Mouse (Mus musculus): ENCODE results near the gene Dus3l. TPM values are rescaled to one million over a fixed set of nuclear protein-coding genes. Genes with fewer than 3 reads are reported as not detected.

Gene Dus3l
- polyA plus RNA-seq (2015; fragmentation: Nextera tagmentation; extraction: Ambion mirVana): 28.3 and 37.6 TPM in 2 replicates

DNA sequence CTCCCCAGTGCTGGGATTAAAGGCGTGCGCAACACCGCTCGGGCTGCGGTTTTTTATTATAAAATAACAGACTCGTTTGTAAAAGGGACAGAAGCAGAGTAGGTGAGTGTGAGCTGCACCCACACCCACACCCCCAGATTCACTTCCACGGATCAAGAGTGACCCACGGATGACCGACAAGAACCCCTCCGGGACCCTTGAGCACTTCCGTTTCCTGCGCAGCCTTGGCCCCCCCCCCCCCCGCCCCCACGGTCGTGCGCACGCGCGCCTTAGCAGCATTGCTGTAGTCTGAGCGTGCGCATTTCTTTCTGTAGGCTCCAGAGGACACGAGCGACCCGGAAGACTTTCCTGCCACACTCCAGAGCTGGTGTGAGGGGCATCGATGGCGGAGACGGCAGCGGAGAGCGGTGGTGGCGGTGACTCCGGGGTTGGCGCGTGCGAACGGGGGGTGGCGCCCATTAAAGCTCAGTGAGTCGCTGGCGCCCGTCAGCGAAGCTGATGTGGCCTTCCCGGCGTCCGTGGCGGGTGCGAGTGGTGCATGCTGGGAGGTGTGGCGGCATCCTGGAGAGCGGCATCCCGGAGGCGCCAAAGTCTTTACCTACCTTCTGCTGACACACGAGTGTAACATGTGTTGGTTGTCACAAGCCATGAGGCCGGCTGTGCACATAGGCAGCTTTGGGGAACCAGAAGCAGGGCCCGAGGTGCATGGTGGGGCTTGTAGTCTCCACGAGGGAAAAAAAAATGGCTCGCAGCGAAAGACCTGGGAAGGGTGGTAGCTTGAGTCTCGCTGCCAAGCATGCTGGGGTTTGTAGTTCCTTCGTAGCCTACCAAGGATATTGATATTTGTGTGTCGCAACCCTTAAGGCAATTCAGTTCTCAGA lies at the start of gene Dus3l:
Gene Dus3l (plus strand): TSS at position 284 of the 881 bp plus-strand sequence.
- H3K27me3 ChIP-seq: no peaks in the 10 kb centered on the region
- ATAC-seq (replicated peaks; ENCODE audit: insufficient number of reproducible peaks, insufficient read depth, low FRiP score, low read depth): peak; percentile 76
- H3K4me2 ChIP-seq: peak within 1 kb of the TSS; percentile 75
- H3K36me3 ChIP-seq: peaks cover 31% of the 10 kb centered on the region
- WGBS: 2% methylated on average over 57 of the region's 58 CpGs
- peaks cover 37% of the 10 kb centered on the region for H3K4me1 ChIP-seq (replicated peaks)
- H3K27ac ChIP-seq: peak within 1 kb of the TSS; percentile 99
- no peaks in the 10 kb centered on the region for H3K9me3 ChIP-seq (replicated peaks)
- peak within 1 kb of the TSS; percentile 84 for H3K4me3 ChIP-seq
- H3K9ac ChIP-seq: peak within 1 kb of the TSS; percentile 82

DNA sequence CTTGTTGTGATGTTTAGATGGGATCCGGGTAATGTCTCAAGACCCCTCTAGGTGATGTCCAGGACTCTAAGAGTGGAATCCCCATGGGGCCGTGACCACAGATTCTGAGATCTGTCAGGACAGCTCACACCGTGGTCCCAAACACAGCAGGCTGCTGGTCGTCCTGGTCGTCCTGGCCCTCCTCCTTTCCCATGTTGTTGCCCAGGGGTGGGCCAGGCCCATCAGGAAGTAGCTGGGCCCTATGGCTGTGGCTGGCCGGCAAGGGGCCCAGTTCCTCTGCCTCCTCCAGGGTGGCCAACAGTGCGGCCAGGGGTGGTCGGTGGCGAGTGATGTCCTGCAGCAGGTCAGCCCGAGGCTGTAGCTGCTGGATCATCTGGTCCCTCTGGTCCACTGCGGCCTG lies 49.2 kb upstream of the Dus3l start:
- Histone ChIP-seq H3K9me3 (replicated peaks) (no peaks in the 10 kb centered on the region), H3K4me2 (peak overlapping the region; percentile 88; the same call in 1 of the 2 replicates), H3K36me3 (peaks cover 19% of the 10 kb centered on the region), H3K9ac (0 out of 2 replicates have a peak overlapping the region, but pooled peaks have one; percentile 13), H3K27me3 (no peaks in the 10 kb centered on the region), H3K27ac (no peak overlapping the region), H3K4me1 (replicated peaks) (peaks cover 34% of the 10 kb centered on the region), H3K4me3 (peak overlapping the region; percentile 89; the same call in 1 of the 2 replicates)
- WGBS: 52% methylated on average over 11 of the region's 11 CpGs
- no peak for ATAC-seq (replicated peaks; ENCODE audit: insufficient number of reproducible peaks, insufficient read depth, low FRiP score, low read depth)

DNA sequence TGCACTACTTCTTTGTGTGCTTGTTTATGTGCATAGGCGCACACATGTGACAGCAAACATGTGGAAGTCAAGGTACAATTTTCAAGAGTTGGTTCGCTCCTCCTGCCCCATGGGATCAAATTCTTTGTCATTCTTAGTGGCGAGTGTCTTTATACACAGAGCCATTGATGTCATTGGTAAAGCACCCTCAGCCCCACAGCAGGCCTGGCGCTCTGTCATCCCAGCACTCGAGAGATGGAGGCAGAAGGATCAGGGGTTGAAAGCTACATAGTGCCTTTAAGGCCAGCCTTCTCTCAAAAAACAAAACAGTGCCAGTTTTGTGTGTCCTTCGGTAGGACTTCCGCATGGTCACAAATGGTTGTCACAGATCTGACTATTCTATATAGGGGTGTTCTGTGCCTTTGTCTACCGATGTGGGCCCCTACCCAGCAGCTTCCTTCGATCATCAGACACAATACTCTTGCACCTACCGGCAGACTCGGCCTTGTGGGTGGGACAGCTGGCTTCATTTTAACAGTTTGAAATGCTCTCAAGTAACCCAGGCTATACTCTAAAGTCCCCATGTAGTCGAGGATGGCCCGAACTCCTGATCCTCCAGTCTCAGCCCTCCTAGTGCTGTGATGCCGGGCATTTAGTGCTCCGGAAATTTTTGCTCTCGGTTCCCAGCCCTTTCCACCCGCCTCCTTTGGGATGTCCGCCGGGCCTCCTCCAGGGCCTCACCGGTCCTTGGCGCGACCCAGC lies 48.5 kb upstream of the Dus3l start:
- H3K9me3 ChIP-seq (replicated peaks): no peaks in the 10 kb centered on the region
- peak overlapping the region; percentile 84 for H3K9ac ChIP-seq
- peak overlapping the region; percentile 85 for H3K27ac ChIP-seq
- H3K27me3 ChIP-seq: no peaks in the 10 kb centered on the region
- peak overlapping the region; percentile 89 for H3K4me3 ChIP-seq
- WGBS: 25% methylated on average over 22 of the region's 22 CpGs
- peaks cover 14% of the 10 kb centered on the region for H3K36me3 ChIP-seq
- peak overlapping the region; percentile 88 for H3K4me2 ChIP-seq
- ATAC-seq (replicated peaks; ENCODE audit: insufficient number of reproducible peaks, insufficient read depth, low FRiP score, low read depth): no peak
- peaks cover 38% of the 10 kb centered on the region for H3K4me1 ChIP-seq (replicated peaks)

DNA sequence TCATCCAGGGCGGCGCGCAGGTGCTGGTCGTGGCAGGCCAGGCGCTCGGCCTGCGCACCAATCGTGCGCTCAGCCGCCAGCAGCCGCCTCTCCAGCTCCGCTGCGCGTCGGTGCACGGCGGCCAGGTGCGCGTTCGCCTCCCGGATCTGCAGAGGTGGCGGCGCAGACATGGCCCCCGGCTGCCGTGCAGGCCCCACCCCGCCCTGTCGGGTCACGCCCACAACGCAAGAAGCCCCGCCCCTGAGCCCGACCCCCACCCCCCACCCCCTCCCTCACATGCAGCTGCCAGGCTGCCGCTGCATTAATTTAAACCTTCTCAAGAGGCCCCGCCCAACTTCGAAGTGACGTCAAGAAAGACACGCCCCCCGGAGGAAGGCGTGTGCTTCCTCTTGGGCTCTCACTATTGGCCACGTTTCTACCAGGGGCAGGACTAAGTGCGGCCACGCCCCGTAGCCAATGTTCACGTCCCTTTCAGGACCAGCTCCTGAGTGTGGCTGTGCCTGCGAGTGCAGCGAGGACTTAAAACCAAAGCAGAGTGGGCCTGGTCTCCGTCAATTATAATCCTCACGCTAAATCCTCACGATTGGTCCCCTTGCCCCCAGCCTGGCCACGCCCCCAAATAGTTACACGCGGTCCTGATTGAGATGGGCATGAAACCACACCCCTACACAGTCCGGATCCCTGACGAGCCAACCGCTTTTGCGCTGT lies 47.7 kb upstream of the Dus3l start:
- no peaks in the 10 kb centered on the region for H3K27me3 ChIP-seq
- H3K9ac ChIP-seq: peak overlapping the region; percentile 94
- H3K27ac ChIP-seq: peak overlapping the region; percentile 86
- ATAC-seq (replicated peaks; ENCODE audit: insufficient number of reproducible peaks, insufficient read depth, low FRiP score, low read depth): peak; percentile 92
- no peaks in the 10 kb centered on the region for H3K9me3 ChIP-seq (replicated peaks)
- H3K4me3 ChIP-seq: peak overlapping the region; percentile 89
- WGBS: 0% methylated on average over 55 of the region's 55 CpGs
- peaks cover 14% of the 10 kb centered on the region for H3K36me3 ChIP-seq
- peak overlapping the region; percentile 88 for H3K4me2 ChIP-seq
- peaks cover 38% of the 10 kb centered on the region for H3K4me1 ChIP-seq (replicated peaks)

DNA sequence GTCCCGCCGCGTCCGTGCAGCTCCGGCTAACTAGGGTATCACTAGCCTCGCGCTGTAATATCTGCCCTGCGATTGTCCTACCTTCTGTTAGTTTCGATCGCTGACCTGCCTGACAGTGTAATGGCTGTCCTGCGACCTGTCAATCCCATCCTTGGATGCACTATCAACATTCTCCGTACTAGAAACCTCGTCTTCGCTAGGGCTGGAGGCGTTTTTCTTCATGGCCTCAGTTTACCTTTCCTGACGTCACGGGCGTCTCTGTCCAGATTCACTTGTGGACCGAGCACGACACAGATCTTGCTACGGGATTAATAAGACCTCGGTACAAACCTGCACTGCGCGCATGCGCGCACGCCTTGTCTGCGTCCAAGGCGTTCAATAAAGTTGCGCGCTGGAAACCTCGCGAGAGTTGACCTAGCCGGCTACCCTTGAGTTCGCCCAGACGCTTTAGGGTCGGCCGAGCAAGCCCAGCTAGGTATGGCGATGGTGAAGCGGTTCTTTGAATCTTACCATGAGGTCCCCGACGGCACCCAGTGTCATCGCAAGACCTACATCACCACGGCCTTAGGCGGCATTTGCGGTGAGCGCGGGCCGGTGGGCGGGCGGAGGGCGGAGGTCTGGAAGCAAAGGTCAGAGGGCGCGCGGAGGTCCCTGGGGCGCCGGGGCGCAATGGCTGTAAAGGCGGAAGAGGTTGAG lies 47.0 kb upstream of the Dus3l start, which contains the start of the genes Ndufa11 and Vmac:
Gene Ndufa11 (plus strand): TSS at position 405 of the 696 bp plus-strand sequence.
Gene Vmac (minus strand): TSS at position 660 of the 696 bp plus-strand sequence.
- Histone ChIP-seq H3K36me3 (peaks cover 15% of the 10 kb centered on the region), H3K27ac (peak within 1 kb of the TSS; percentile 86), H3K9ac (peak within 1 kb of the TSS; percentile 94), H3K4me2 (peak within 1 kb of the TSS; percentile 88), H3K9me3 (replicated peaks) (no peaks in the 10 kb centered on the region), H3K4me3 (peak within 1 kb of the TSS; percentile 89), H3K27me3 (no peaks in the 10 kb centered on the region), H3K4me1 (replicated peaks) (peaks cover 38% of the 10 kb centered on the region)
- WGBS: under 1% methylated on average over 59 of the region's 59 CpGs
- peak; percentile 74 for ATAC-seq (replicated peaks; ENCODE audit: insufficient number of reproducible peaks, insufficient read depth, low FRiP score, low read depth)

DNA sequence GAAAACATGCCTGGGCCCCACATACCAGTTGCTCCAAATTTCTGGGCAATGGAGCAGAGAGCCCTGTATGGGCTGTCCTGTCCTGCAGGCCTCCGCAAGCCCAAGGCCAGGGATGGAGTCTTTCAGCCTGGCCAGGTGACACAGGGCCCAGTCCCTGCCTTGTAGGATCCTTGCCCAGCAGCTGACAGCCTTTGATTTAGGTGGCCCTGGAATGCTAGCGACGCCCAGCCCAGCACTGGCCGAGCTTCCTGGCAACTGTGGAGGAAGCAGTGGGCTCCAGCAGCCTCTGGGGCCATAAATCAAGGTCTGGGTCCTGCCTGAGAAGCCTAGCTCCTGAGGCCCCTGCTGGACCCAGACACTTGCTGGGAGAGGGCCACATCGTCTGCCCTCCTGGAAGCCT lies 42.1 kb upstream of the Dus3l start:
- Histone ChIP-seq H3K27me3 (no peaks in the 10 kb centered on the region), H3K4me3 (no peak overlapping the region), H3K36me3 (peaks cover 33% of the 10 kb centered on the region), H3K9me3 (replicated peaks) (no peaks in the 10 kb centered on the region), H3K9ac (no peak overlapping the region), H3K4me2 (no peak overlapping the region), H3K27ac (peak overlapping the region; percentile 32; the same call in 1 of the 2 replicates), H3K4me1 (replicated peaks) (peaks cover 49% of the 10 kb centered on the region)
- no peak for ATAC-seq (replicated peaks; ENCODE audit: insufficient number of reproducible peaks, insufficient read depth, low FRiP score, low read depth)
- WGBS: 70% methylated on average over 5 of the region's 5 CpGs

DNA sequence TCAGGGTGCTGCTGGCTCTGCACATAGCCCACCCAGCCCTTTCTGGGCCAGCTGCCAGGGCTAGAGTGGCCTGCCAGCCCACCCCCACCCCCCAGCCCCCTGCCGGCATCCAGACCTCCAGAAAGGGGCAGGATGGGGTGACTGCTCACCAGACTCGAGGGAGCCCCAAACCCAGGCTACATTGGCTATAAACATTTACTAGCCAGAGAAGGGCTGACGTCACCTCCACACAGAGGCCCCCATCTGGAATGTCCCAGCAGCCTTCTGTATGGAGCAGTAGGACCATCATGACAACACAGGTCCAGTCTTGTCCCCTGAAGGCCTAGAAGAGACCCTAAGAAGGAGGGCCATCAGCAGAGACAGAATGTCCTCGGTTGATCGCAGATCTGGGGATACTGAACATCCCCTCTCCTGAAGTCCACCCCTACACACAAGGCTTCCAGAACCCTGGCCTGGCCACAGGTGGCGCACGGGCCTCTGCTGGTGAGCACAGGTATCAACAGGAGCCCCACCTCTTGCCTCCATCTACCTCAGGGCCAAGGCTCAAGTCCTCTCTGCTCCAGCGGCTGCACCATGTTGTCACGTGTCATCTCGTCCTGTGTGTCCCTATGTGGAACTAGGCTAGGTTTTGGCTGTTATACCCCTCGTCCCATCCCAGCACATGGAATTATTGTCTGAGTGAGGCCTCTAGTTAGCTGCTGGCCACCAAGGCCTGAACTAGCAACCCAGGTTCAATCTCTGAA lies 41.0 kb upstream of the Dus3l start:
- Histone ChIP-seq H3K27ac (0 out of 2 replicates have a peak overlapping the region, but pooled peaks have one; percentile 25), H3K36me3 (peaks cover 33% of the 10 kb centered on the region), H3K4me1 (replicated peaks) (peaks cover 57% of the 10 kb centered on the region), H3K27me3 (no peaks in the 10 kb centered on the region), H3K9ac (peak overlapping the region; percentile 29), H3K4me3 (no peak overlapping the region), H3K9me3 (replicated peaks) (no peaks in the 10 kb centered on the region), H3K4me2 (no peak overlapping the region)
- WGBS: 70% methylated on average over 11 of the region's 11 CpGs
- no peak for ATAC-seq (replicated peaks; ENCODE audit: insufficient number of reproducible peaks, insufficient read depth, low FRiP score, low read depth)

DNA sequence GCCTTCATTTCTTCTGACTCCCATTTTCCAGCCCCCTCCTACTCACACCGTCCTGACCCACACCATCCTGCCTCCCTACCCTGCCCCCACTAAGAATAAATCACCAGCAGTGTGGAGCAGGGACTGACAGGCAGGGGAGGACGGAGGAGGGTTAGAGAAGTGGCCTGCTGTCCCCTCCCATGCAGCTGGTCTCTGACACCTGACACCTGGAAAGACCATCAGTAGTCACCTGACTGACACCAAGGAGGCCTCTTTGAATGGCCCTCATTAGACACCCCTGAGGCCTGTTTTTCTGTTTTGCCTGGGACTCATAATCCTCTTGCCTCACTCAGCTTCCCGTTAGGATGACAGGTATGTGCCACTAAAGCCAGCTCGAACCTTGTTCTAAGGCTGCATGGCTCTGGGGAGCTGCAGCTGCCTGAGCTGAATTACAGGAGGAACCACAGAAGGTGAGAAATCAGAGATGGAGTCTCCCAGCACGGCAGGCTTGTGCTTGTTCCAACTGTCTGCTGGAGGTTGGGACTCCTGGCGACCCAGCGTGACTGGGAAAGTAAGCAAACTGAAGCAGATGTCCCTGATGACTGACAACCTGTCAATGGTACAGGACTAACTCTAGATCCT lies 37.4 kb upstream of the Dus3l start:
- peaks cover 50% of the 10 kb centered on the region for H3K4me1 ChIP-seq (replicated peaks)
- H3K9me3 ChIP-seq (replicated peaks): no peaks in the 10 kb centered on the region
- no peak overlapping the region for H3K4me3 ChIP-seq
- H3K36me3 ChIP-seq: peaks cover 20% of the 10 kb centered on the region
- WGBS: 19% methylated on average over 7 of the region's 7 CpGs
- H3K4me2 ChIP-seq: peak overlapping the region; percentile 40
- H3K27me3 ChIP-seq: peaks cover 6% of the 10 kb centered on the region; the same call in 1 of the 2 replicates
- peak overlapping the region; percentile 81 for H3K27ac ChIP-seq
- H3K9ac ChIP-seq: peak overlapping the region; percentile 38; the same call in 1 of the 2 replicates
- peak; percentile 12 for ATAC-seq (replicated peaks; ENCODE audit: insufficient number of reproducible peaks, insufficient read depth, low FRiP score, low read depth)

DNA sequence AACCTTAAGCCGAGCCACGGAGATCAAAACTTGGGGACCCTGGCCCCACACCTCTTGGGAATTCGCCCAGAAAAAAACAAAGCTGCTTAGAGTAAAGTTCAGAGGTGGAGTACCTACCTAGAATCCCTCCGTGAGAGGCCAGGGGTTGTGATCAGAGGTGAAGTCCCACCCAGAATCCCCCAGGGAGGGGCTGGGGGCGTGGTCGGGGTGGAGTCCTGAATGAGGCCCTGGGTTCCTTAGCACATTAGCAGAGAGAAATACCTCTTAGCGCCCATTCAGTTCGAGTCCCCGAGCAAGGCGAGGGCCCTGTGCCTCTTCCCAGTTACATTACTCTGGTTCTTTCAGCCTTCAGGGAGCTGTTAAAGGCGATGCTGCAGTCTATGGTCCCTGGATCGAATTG lies 36.9 kb upstream of the Dus3l start:
- Histone ChIP-seq H3K9ac (peak overlapping the region; percentile 38; the same call in 1 of the 2 replicates), H3K27me3 (peaks cover 6% of the 10 kb centered on the region; the same call in 1 of the 2 replicates), H3K4me2 (peak overlapping the region; percentile 40), H3K27ac (peak overlapping the region; percentile 81), H3K36me3 (peaks cover 16% of the 10 kb centered on the region), H3K4me1 (replicated peaks) (peaks cover 49% of the 10 kb centered on the region), H3K9me3 (replicated peaks) (no peaks in the 10 kb centered on the region), H3K4me3 (0 out of 2 replicates have a peak overlapping the region, but pooled peaks have one; percentile 7)
- 0 out of 2 replicates have a peak, but pooled peaks have one; percentile 38 for ATAC-seq (replicated peaks; ENCODE audit: insufficient number of reproducible peaks, insufficient read depth, low FRiP score, low read depth)
- 12% methylated on average over 12 of the region's 12 CpGs for WGBS

All from heart, embryonic 15.5 days (tissue).